Mouse (Mus musculus): ENCODE measurements around the gene Rec8. TPM values are rescaled to one million over a fixed set of nuclear protein-coding genes. Genes with fewer than 3 reads are reported as not detected.

Gene Rec8
- polyA plus RNA-seq, 2 experiments, result 2.4 to 8.9 TPM

GRCm38 (mm10) chr14:55629312-55629711 lies 11.5 kb downstream of the Rec8 start:
- Histone ChIP-seq H3K4me1 (ENCODE audit: control insufficient read depth, insufficient read depth, low read length) (no peaks in the 10 kb centered on the region; the same call in 1 of the 2 replicates), H3K27me3 (ENCODE audit: control insufficient read depth, insufficient read depth, low read length) (no peaks in the 10 kb centered on the region), H3K27ac (replicated peaks; ENCODE audit: low read depth, low read length) (no peak overlapping the region), H3K4me3 (replicated peaks; ENCODE audit: low read length) (no peak overlapping the region), H3K9me3 (ENCODE audit: control insufficient read depth, low read length) (no peaks in the 10 kb centered on the region), H3K9ac (ENCODE audit: low read depth, low read length, severe bottlenecking) (no peak overlapping the region), H3K36me3 (ENCODE audit: control insufficient read depth, insufficient read depth, low read length) (peaks cover 98% of the 10 kb centered on the region), H3K4me2 (replicated peaks; ENCODE audit: low read depth, low read length, severe bottlenecking) (no peak overlapping the region)
- 57% methylated on average over 5 of the region's 5 CpGs for WGBS
- ATAC-seq (ENCODE audit: low FRiP score, low read depth) (no peak), DNase-seq (ENCODE audit: low spot score) (no peak)
- TF ChIP-seq POLR2A (IDR thresholded peaks at IDR 0.05; ENCODE audit: borderline replicate concordance, extremely low read depth, insufficient read depth, insufficient read length), result no peak

- no peak for DNase-seq (ENCODE audit: low spot score)
- peak overlapping the region; percentile 77 for H3K4me3 ChIP-seq (replicated peaks; ENCODE audit: low read length)
- peak overlapping the region; percentile 88 for H3K4me2 ChIP-seq (replicated peaks; ENCODE audit: low read depth, low read length, severe bottlenecking)
- H3K27ac ChIP-seq (replicated peaks; ENCODE audit: low read depth, low read length), result peak overlapping the region; percentile 67
- 5% methylated on average over 23 of the region's 23 CpGs for WGBS
- peak overlapping the region; percentile 76 for H3K9ac ChIP-seq (ENCODE audit: low read depth, low read length, severe bottlenecking)
- peaks cover 3% of the 10 kb centered on the region; the same call in 1 of the 2 replicates for H3K4me1 ChIP-seq (ENCODE audit: control insufficient read depth, insufficient read depth, low read length)
- 0 out of 2 replicates have a peak, but pooled peaks have one; percentile 15 for TF ChIP-seq POLR2A (IDR thresholded peaks at IDR 0.05; ENCODE audit: borderline replicate concordance, extremely low read depth, insufficient read depth, insufficient read length)
- H3K9me3 ChIP-seq (ENCODE audit: control insufficient read depth, low read length), result no peaks in the 10 kb centered on the region
- ATAC-seq (ENCODE audit: low FRiP score, low read depth), result peak; percentile 45
- peaks cover 75% of the 10 kb centered on the region for H3K36me3 ChIP-seq (ENCODE audit: control insufficient read depth, insufficient read depth, low read length)
- no peaks in the 10 kb centered on the region for H3K27me3 ChIP-seq (ENCODE audit: control insufficient read depth, insufficient read depth, low read length)
Observed at GRCm38 (mm10) chr14:55634874-55635522, 17.2 kb downstream of the Rec8 start.

- H3K27ac ChIP-seq (replicated peaks; ENCODE audit: low read depth, low read length), result peak within 1 kb of the TSS; percentile 67
- peaks cover 3% of the 10 kb centered on the region; the same call in 1 of the 2 replicates for H3K4me1 ChIP-seq (ENCODE audit: control insufficient read depth, insufficient read depth, low read length)
- no peaks in the 10 kb centered on the region for H3K27me3 ChIP-seq (ENCODE audit: control insufficient read depth, insufficient read depth, low read length)
- no peaks in the 10 kb centered on the region for H3K9me3 ChIP-seq (ENCODE audit: control insufficient read depth, low read length)
- 2% methylated on average over 28 of the region's 33 CpGs for WGBS
- ATAC-seq (ENCODE audit: low FRiP score, low read depth) (peak; percentile 87), DNase-seq (ENCODE audit: low spot score) (peak; percentile 94)
- H3K4me2 ChIP-seq (replicated peaks; ENCODE audit: low read depth, low read length, severe bottlenecking), result peak within 1 kb of the TSS; percentile 88
- peak within 1 kb of the TSS; percentile 76 for H3K9ac ChIP-seq (ENCODE audit: low read depth, low read length, severe bottlenecking)
- peaks cover 75% of the 10 kb centered on the region for H3K36me3 ChIP-seq (ENCODE audit: control insufficient read depth, insufficient read depth, low read length)
- TF ChIP-seq POLR2A (IDR thresholded peaks at IDR 0.05; ENCODE audit: borderline replicate concordance, extremely low read depth, insufficient read depth, insufficient read length), result no peak
- peak within 1 kb of the TSS; percentile 77 for H3K4me3 ChIP-seq (replicated peaks; ENCODE audit: low read length)
Observed at GRCm38 (mm10) chr14:55635523-55636007, 17.7 kb downstream of the Rec8 start, which contains the start of gene Ipo4. TSS of gene Ipo4 (minus strand) at chr14:55635957.

- H3K27ac ChIP-seq (replicated peaks; ENCODE audit: low read depth, low read length), result no peak within 1 kb of the TSS
- no peaks in the 10 kb centered on the region for H3K9me3 ChIP-seq (ENCODE audit: control insufficient read depth, low read length)
- ATAC-seq (ENCODE audit: low FRiP score, low read depth) (no peak), DNase-seq (ENCODE audit: low spot score) (no peak)
- WGBS, result 97% methylated on average over 9 of the region's 9 CpGs
- H3K9ac ChIP-seq (ENCODE audit: low read depth, low read length, severe bottlenecking), result no peak within 1 kb of the TSS
- no peaks in the 10 kb centered on the region for H3K27me3 ChIP-seq (ENCODE audit: control insufficient read depth, insufficient read depth, low read length)
- peaks cover 61% of the 10 kb centered on the region for H3K36me3 ChIP-seq (ENCODE audit: control insufficient read depth, insufficient read depth, low read length)
- no peak for TF ChIP-seq POLR2A (IDR thresholded peaks at IDR 0.05; ENCODE audit: borderline replicate concordance, extremely low read depth, insufficient read depth, insufficient read length)
- H3K4me3 ChIP-seq (replicated peaks; ENCODE audit: low read length), result no peak within 1 kb of the TSS
- peaks cover 8% of the 10 kb centered on the region for H3K4me1 ChIP-seq (ENCODE audit: control insufficient read depth, insufficient read depth, low read length)
- no peak within 1 kb of the TSS for H3K4me2 ChIP-seq (replicated peaks; ENCODE audit: low read depth, low read length, severe bottlenecking)
Observed at GRCm38 (mm10) chr14:55637795-55638194, 20.0 kb downstream of the Rec8 start, which contains the start of gene Gm49378. TSS of gene Gm49378 (minus strand) at chr14:55637895.

- Histone ChIP-seq H3K4me2 (replicated peaks; ENCODE audit: low read depth, low read length, severe bottlenecking) (no peak overlapping the region), H3K9me3 (ENCODE audit: control insufficient read depth, low read length) (no peaks in the 10 kb centered on the region), H3K27ac (replicated peaks; ENCODE audit: low read depth, low read length) (no peak overlapping the region), H3K4me1 (ENCODE audit: control insufficient read depth, insufficient read depth, low read length) (peaks cover 13% of the 10 kb centered on the region), H3K4me3 (replicated peaks; ENCODE audit: low read length) (no peak overlapping the region), H3K9ac (ENCODE audit: low read depth, low read length, severe bottlenecking) (no peak overlapping the region), H3K27me3 (ENCODE audit: control insufficient read depth, insufficient read depth, low read length) (no peaks in the 10 kb centered on the region), H3K36me3 (ENCODE audit: control insufficient read depth, insufficient read depth, low read length) (peaks cover 47% of the 10 kb centered on the region)
- DNase-seq (ENCODE audit: low spot score) (no peak), ATAC-seq (ENCODE audit: low FRiP score, low read depth) (no peak)
- 94% methylated on average over 14 of the region's 14 CpGs for WGBS
- TF ChIP-seq POLR2A (IDR thresholded peaks at IDR 0.05; ENCODE audit: borderline replicate concordance, extremely low read depth, insufficient read depth, insufficient read length), result no peak
Observed at GRCm38 (mm10) chr14:55640816-55641215, 23.0 kb downstream of the Rec8 start.
